Mouse (Mus musculus) midbrain, embryonic 13.5 days (tissue): ENCODE measurements around the gene Orm1. TPM values are rescaled to one million over a fixed set of nuclear protein-coding genes. Genes with fewer than 3 reads are reported as not detected.
"Not testable (repeated sequence)": the region's sequence is repeated elsewhere in the genome, so short reads cannot be mapped to it uniquely, and the experiment has no call there.

Experiments used
- ATAC-seq: fragments of 200-750 bp; cut with Nextera tagmentation; 2 replicates; pipeline ENCODE4 v1.8.0; 2017; ENCODE audit warnings: mild to moderate bottlenecking, moderate TSS enrichment, moderate library complexity
- H3K27ac ChIP-seq: fragments of 300-500 bp; sonication (generic); 2 replicates; pipeline ENCODE4 v1.5.1; 2015; ENCODE audit warnings: inconsistent platforms, mild to moderate bottlenecking, moderate library complexity
- H3K27me3 ChIP-seq: fragments of 300-500 bp; sonication (generic); 2 replicates; pipeline ENCODE4 v1.6.1; 2015; ENCODE audit warnings: mild to moderate bottlenecking, inconsistent platforms
- H3K36me3 ChIP-seq: fragments of 300-500 bp; sonication (generic); 2 replicates; pipeline ENCODE4 v1.6.1; 2015; ENCODE audit warnings: mild to moderate bottlenecking, inconsistent platforms
- H3K4me1 ChIP-seq: fragments of 300-500 bp; sonication (generic); replicated peaks from 2 replicates; pipeline ENCODE4 v1.6.1; 2015; ENCODE audit warnings: inconsistent platforms
- H3K4me2 ChIP-seq: fragments of 300-500 bp; sonication (generic); replicated peaks from 2 replicates; pipeline ENCODE4 v1.6.1; 2015; ENCODE audit warnings: moderate library complexity, mild to moderate bottlenecking, inconsistent platforms
- H3K4me3 ChIP-seq: fragments of 300-500 bp; sonication (generic); replicated peaks from 2 replicates; pipeline ENCODE4 v1.5.1; 2015; ENCODE audit warnings: mild to moderate bottlenecking, inconsistent platforms
- H3K9ac ChIP-seq: fragments of 300-500 bp; sonication (generic); replicated peaks from 2 replicates; pipeline ENCODE4 v1.6.1; 2015; ENCODE audit warnings: mild to moderate bottlenecking, inconsistent platforms
- H3K9me3 ChIP-seq: fragments of 300-500 bp; sonication (generic); 2 replicates; pipeline ENCODE4 v1.6.1; 2016; ENCODE audit warnings: mild to moderate bottlenecking, inconsistent platforms
- WGBS: fragments of 180-500 bp; shearing (Covaris S2); methylation state at CpG from one replicate; pipeline ENCODE4 v1.1.7; 2015; 5-methylcytosine and 5-hydroxymethylcytosine counted together
- polyA plus RNA-seq: library from polyadenylated mRNA; unstranded; fragments of >200 nt; fragmentation: Nextera tagmentation; extraction: Ambion mirVana; gene quantifications from 2 replicates; pipeline ENCODE4 v1.2.1, GENCODE M21; 2015

The Orm1 gene
- polyA plus RNA-seq, 1 experiment from 2014 or later, result not detected

- 17% methylated on average over 3 of the region's 3 CpGs for WGBS
- H3K4me2 ChIP-seq, H3K27ac ChIP-seq, H3K27me3 ChIP-seq, H3K9me3 ChIP-seq, ATAC-seq, H3K4me1 ChIP-seq, H3K36me3 ChIP-seq, H3K9ac ChIP-seq, H3K4me3 ChIP-seq: not testable (repeated sequence)
These were observed 24.8 kb upstream of the Orm1 start for GRCm38 (mm10) chr4:63319566-63319965.

- H3K27ac ChIP-seq, result no peak overlapping the region
- no peaks in the 10 kb centered on the region for H3K36me3 ChIP-seq
- H3K4me3 ChIP-seq, result no peak overlapping the region
- no peak overlapping the region for H3K9ac ChIP-seq
- no peaks in the 10 kb centered on the region for H3K4me1 ChIP-seq
- 84% methylated on average over 8 of the region's 8 CpGs for WGBS
- ATAC-seq, result no peak
- H3K4me2 ChIP-seq, result no peak overlapping the region
- 0 out of 2 replicates have a peak, but pooled peaks cover 5% of the 10 kb centered on the region for H3K9me3 ChIP-seq
- no peaks in the 10 kb centered on the region for H3K27me3 ChIP-seq
These were observed 21.0 kb upstream of the Orm1 start for GRCm38 (mm10) chr4:63323275-63323815.

- Histone ChIP-seq H3K27me3 (no peaks in the 10 kb centered on the region), H3K36me3 (no peaks in the 10 kb centered on the region), H3K9me3 (no peaks in the 10 kb centered on the region), H3K4me3 (no peak overlapping the region), H3K4me2 (no peak overlapping the region), H3K9ac (no peak overlapping the region), H3K4me1 (no peaks in the 10 kb centered on the region), H3K27ac (no peak overlapping the region)
- 97% methylated on average over 4 of the region's 4 CpGs for WGBS
- ATAC-seq, result no peak
These were observed 11.0 kb upstream of the Orm1 start for GRCm38 (mm10) chr4:63333403-63333802.

- Histone ChIP-seq H3K9ac (no peak overlapping the region), H3K27ac (no peak overlapping the region), H3K4me3 (no peak overlapping the region), H3K36me3 (no peaks in the 10 kb centered on the region), H3K27me3 (no peaks in the 10 kb centered on the region), H3K9me3 (no peaks in the 10 kb centered on the region), H3K4me2 (no peak overlapping the region), H3K4me1 (no peaks in the 10 kb centered on the region)
- 71% methylated on average over 3 of the region's 3 CpGs for WGBS
- no peak for ATAC-seq
These were observed 5.8 kb upstream of the Orm1 start for GRCm38 (mm10) chr4:63338414-63339076.

- H3K36me3 ChIP-seq, result no peaks in the 10 kb centered on the region
- ATAC-seq, result no peak
- no peak overlapping the region for H3K4me2 ChIP-seq
- H3K27ac ChIP-seq, result no peak overlapping the region
- WGBS, result 70% methylated on average over 4 of the region's 4 CpGs
- H3K4me1 ChIP-seq, result no peaks in the 10 kb centered on the region
- H3K9me3 ChIP-seq, result no peaks in the 10 kb centered on the region
- H3K4me3 ChIP-seq, result no peak overlapping the region
- H3K9ac ChIP-seq, result no peak overlapping the region
- H3K27me3 ChIP-seq, result no peaks in the 10 kb centered on the region
These were observed 1.9 kb upstream of the Orm1 start for GRCm38 (mm10) chr4:63342491-63342890.

- H3K27ac ChIP-seq, result no peak overlapping the region
- no peaks in the 10 kb centered on the region for H3K36me3 ChIP-seq
- no peak overlapping the region for H3K9ac ChIP-seq
- H3K9me3 ChIP-seq, result no peaks in the 10 kb centered on the region
- no peaks in the 10 kb centered on the region for H3K27me3 ChIP-seq
- H3K4me3 ChIP-seq, result no peak overlapping the region
- ATAC-seq, result no peak
- no peak overlapping the region for H3K4me2 ChIP-seq
- no peaks in the 10 kb centered on the region for H3K4me1 ChIP-seq
- 75% methylated on average over 3 of the region's 3 CpGs for WGBS
These were observed 752 bp upstream of the Orm1 start for GRCm38 (mm10) chr4:63343608-63344007.

- no peaks in the 10 kb centered on the region for H3K9me3 ChIP-seq
- H3K27me3 ChIP-seq, result no peaks in the 10 kb centered on the region
- H3K4me1 ChIP-seq, result no peaks in the 10 kb centered on the region
- no peaks in the 10 kb centered on the region for H3K36me3 ChIP-seq
- H3K27ac ChIP-seq, result no peak overlapping the region
- no peak overlapping the region for H3K9ac ChIP-seq
- no peak overlapping the region for H3K4me3 ChIP-seq
- H3K4me2 ChIP-seq, result no peak overlapping the region
- ATAC-seq, result no peak
These were observed 901 bp downstream of the Orm1 start for GRCm38 (mm10) chr4:63345261-63345660.

GRCm38 (mm10) chr4:63346659-63347058, 2.3 kb downstream of the Orm1 start:
- no peak overlapping the region for H3K4me2 ChIP-seq
- H3K27me3 ChIP-seq, result no peaks in the 10 kb centered on the region
- H3K9ac ChIP-seq, result no peak overlapping the region
- 90% methylated on average over 4 of the region's 4 CpGs for WGBS
- no peaks in the 10 kb centered on the region for H3K4me1 ChIP-seq
- ATAC-seq, result no peak
- no peak overlapping the region for H3K27ac ChIP-seq
- no peaks in the 10 kb centered on the region for H3K36me3 ChIP-seq
- H3K9me3 ChIP-seq, result no peaks in the 10 kb centered on the region
- H3K4me3 ChIP-seq, result no peak overlapping the region

GRCm38 (mm10) chr4:63348524-63348923, 4.2 kb downstream of the Orm1 start:
- H3K36me3 ChIP-seq, result no peaks in the 10 kb centered on the region
- WGBS, result 76% methylated on average over 6 of the region's 6 CpGs

GRCm38 (mm10) chr4:63355877-63356665, 11.7 kb downstream of the Orm1 start, which contains the start of gene Orm3:
Orm3 (plus strand) TSS chr4:63356162.
- no peaks in the 10 kb centered on the region for H3K36me3 ChIP-seq
- no peak for ATAC-seq
- no peaks in the 10 kb centered on the region for H3K9me3 ChIP-seq
- H3K4me1 ChIP-seq, result 0 out of 2 replicates have a peak, but pooled peaks cover 4% of the 10 kb centered on the region
- H3K4me3 ChIP-seq, result no peak within 1 kb of the TSS
- no peak within 1 kb of the TSS for H3K9ac ChIP-seq
- 84% methylated on average over 4 of the region's 4 CpGs for WGBS
- no peaks in the 10 kb centered on the region for H3K27me3 ChIP-seq
- H3K27ac ChIP-seq, result no peak within 1 kb of the TSS
- no peak within 1 kb of the TSS for H3K4me2 ChIP-seq

More at GRCm38 (mm10) chr4:63348524-63348923, 4.2 kb downstream of the Orm1 start:
- Histone ChIP-seq H3K27ac (no peak overlapping the region), H3K9ac (no peak overlapping the region), H3K9me3 (no peaks in the 10 kb centered on the region), H3K27me3 (no peaks in the 10 kb centered on the region), H3K4me3 (no peak overlapping the region), H3K4me1 (no peaks in the 10 kb centered on the region), H3K4me2 (no peak overlapping the region)
- no peak for ATAC-seq

- 0 out of 2 replicates have a peak, but pooled peaks cover 4% of the 10 kb centered on the region for H3K4me1 ChIP-seq
These were observed 12.7 kb downstream of the Orm1 start for GRCm38 (mm10) chr4:63356981-63357570.

GRCm38 (mm10) chr4:63359861-63360260, 15.5 kb downstream of the Orm1 start:
- 0 out of 2 replicates have a peak, but pooled peaks cover 4% of the 10 kb centered on the region for H3K4me1 ChIP-seq
- no peaks in the 10 kb centered on the region for H3K27me3 ChIP-seq
- H3K4me3 ChIP-seq, result no peak overlapping the region
- H3K36me3 ChIP-seq, result no peaks in the 10 kb centered on the region
- H3K4me2 ChIP-seq, result no peak overlapping the region
- 75% methylated on average over 6 of the region's 6 CpGs for WGBS
- no peak for ATAC-seq
- H3K27ac ChIP-seq, result no peak overlapping the region
- H3K9me3 ChIP-seq, result no peaks in the 10 kb centered on the region
- H3K9ac ChIP-seq, result no peak overlapping the region

More at GRCm38 (mm10) chr4:63356981-63357570, 12.7 kb downstream of the Orm1 start:
- Histone ChIP-seq H3K27ac (no peak overlapping the region), H3K4me3 (no peak overlapping the region), H3K36me3 (no peaks in the 10 kb centered on the region), H3K27me3 (no peaks in the 10 kb centered on the region), H3K9me3 (no peaks in the 10 kb centered on the region), H3K4me2 (no peak overlapping the region), H3K9ac (no peak overlapping the region)
- no peak for ATAC-seq
- WGBS, result 57% methylated on average over 2 of the region's 2 CpGs
